Mouse (Mus musculus) kidney, postnatal 0 days (tissue): ENCODE data around the gene Ccdc86. TPM values are rescaled to one million over a fixed set of nuclear protein-coding genes. Genes with fewer than 3 reads are reported as not detected.

Experiments
- ATAC-seq: fragments of 200-750 bp; cut with Nextera tagmentation; replicated peaks from 2 replicates; pipeline ENCODE4 v1.8.0; 2017; ENCODE audit warnings: low read depth, moderate number of reproducible peaks, moderate TSS enrichment, moderate library complexity; ENCODE audit not compliant: low FRiP score
- DNase-seq: peaks from one replicate; pipeline ENCODE4 v3.0.0-alpha.2; 2016; ENCODE audit warnings: low spot score
- H3K27ac ChIP-seq: fragments of 300-500 bp; sonication (generic); 2 replicates; pipeline ENCODE4 v1.5.1; 2014; ENCODE audit warnings: mild to moderate bottlenecking
- H3K27me3 ChIP-seq: fragments of 300-500 bp; sonication (generic); 2 replicates; pipeline ENCODE4 v1.6.1; 2014; ENCODE audit warnings: low read length, mixed read lengths; ENCODE audit not compliant: insufficient read depth
- H3K36me3 ChIP-seq: fragments of 300-500 bp; sonication (generic); 2 replicates; pipeline ENCODE4 v1.6.1; 2014; ENCODE audit warnings: low read length, mixed read lengths; ENCODE audit not compliant: insufficient read depth
- H3K4me1 ChIP-seq: fragments of 300-500 bp; sonication (generic); replicated peaks from 2 replicates; pipeline ENCODE4 v1.6.1; 2014; ENCODE audit warnings: antibody characterized with exemption, low read length, mixed read lengths; ENCODE audit not compliant: insufficient read depth
- H3K4me2 ChIP-seq: fragments of 300-500 bp; sonication (generic); 2 replicates; pipeline ENCODE4 v1.6.1; 2014; ENCODE audit warnings: mild to moderate bottlenecking, low read length, moderate library complexity, mixed read lengths
- H3K4me3 ChIP-seq: fragments of 300-500 bp; sonication (generic); replicated peaks from 2 replicates; pipeline ENCODE4 v1.5.1; 2014; ENCODE audit warnings: low read depth, low read length
- H3K9ac ChIP-seq: fragments of 300-500 bp; sonication (generic); 2 replicates; pipeline ENCODE4 v1.6.1; 2014; ENCODE audit warnings: low read depth, low read length
- H3K9me3 ChIP-seq: fragments of 300-500 bp; sonication (generic); replicated peaks from 2 replicates; pipeline ENCODE4 v1.6.1; 2016; ENCODE audit warnings: low read length, inconsistent platforms, mixed read lengths
- CTCF ChIP-seq: IDR thresholded peaks from 2 replicates; pipeline ENCODE4 v1.5.1; 2016; ENCODE audit warnings: antibody characterized with exemption, low read depth, mild to moderate bottlenecking, moderate library complexity
- WGBS: fragments of 180-500 bp; shearing (Covaris S2); extraction: QIAGEN DNeasy Blood & Tissue Kit; methylation state at CpG from one replicate; pipeline ENCODE4 v1.1.7; 2014; 5-methylcytosine and 5-hydroxymethylcytosine counted together
- polyA plus RNA-seq: library from polyadenylated mRNA; unstranded; fragments of >200 nt; fragmentation: Nextera tagmentation; extraction: Ambion mirVana; gene quantifications from 2 replicates; pipeline ENCODE4 v1.2.1, GENCODE M21; 2015

Ccdc86 gene
- polyA plus RNA-seq, 1 experiment from 2014 or later: 22.9 TPM

DNA sequence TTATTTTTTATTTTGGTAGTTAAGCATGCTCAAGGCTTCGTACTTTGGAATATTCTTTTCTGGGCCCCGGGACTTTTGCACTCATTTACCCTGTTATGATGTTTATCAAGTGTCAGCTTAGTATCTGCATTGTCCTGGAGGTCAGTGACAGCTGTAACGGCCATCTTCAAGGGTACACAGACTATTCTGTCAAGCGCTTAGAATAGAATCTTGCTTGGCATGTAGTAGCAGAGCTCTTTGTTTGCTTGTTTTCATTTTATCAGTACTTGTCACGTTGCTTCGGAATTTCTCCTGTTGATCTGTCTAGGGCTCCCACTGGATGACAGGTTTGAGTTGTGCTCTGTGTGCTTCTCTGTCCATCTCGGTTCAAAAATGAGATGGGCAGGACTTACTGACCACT lies 52.2 kb downstream of the Ccdc86 start:
- Histone ChIP-seq H3K36me3 (peaks cover 33% of the 10 kb centered on the region), H3K4me3 (0 out of 2 replicates have a peak overlapping the region, but pooled peaks have one; percentile 80), H3K4me2 (peak overlapping the region; percentile 69), H3K27ac (no peak overlapping the region), H3K27me3 (no peaks in the 10 kb centered on the region), H3K4me1 (peaks cover 10% of the 10 kb centered on the region; the same call in 1 of the 2 replicates), H3K9ac (peak overlapping the region; percentile 91), H3K9me3 (no peaks in the 10 kb centered on the region)
- WGBS: 71% methylated on average over 7 of the region's 7 CpGs
- DNase-seq (no peak), ATAC-seq (no peak)
- TF ChIP-seq CTCF: no peak

- ATAC-seq (peak; percentile 4; the same call in 1 of the 2 replicates), DNase-seq (peak; percentile 52)
- no peak for TF ChIP-seq CTCF
- H3K27me3 ChIP-seq: no peaks in the 10 kb centered on the region
- H3K4me3 ChIP-seq: peak overlapping the region; percentile 80
- peaks cover 10% of the 10 kb centered on the region; the same call in 1 of the 2 replicates for H3K4me1 ChIP-seq
- peaks cover 24% of the 10 kb centered on the region for H3K36me3 ChIP-seq
- H3K9ac ChIP-seq: peak overlapping the region; percentile 91
- WGBS: under 1% methylated on average over 16 of the region's 16 CpGs
- H3K9me3 ChIP-seq: no peaks in the 10 kb centered on the region
- peak overlapping the region; percentile 69 for H3K4me2 ChIP-seq
- peak overlapping the region; percentile 92 for H3K27ac ChIP-seq
These were observed 53.4 kb downstream of the Ccdc86 start for GRCm38 (mm10) chr19:10895708-10896107.

GRCm38 (mm10) chr19:10895016-10895528 lies 54.0 kb downstream of the Ccdc86 start, which contains the start of gene Prpf19:
Gene Prpf19, plus strand, starts transcription at chr19:10895231.
- H3K27me3 ChIP-seq: no peaks in the 10 kb centered on the region
- peak within 1 kb of the TSS; percentile 92 for H3K27ac ChIP-seq
- peak within 1 kb of the TSS; percentile 80 for H3K4me3 ChIP-seq
- H3K4me1 ChIP-seq: peaks cover 10% of the 10 kb centered on the region; the same call in 1 of the 2 replicates
- 0% methylated on average over 43 of the region's 43 CpGs for WGBS
- peaks cover 18% of the 10 kb centered on the region; the same call in 1 of the 2 replicates for H3K36me3 ChIP-seq
- H3K9ac ChIP-seq: peak within 1 kb of the TSS; percentile 91
- H3K9me3 ChIP-seq: no peaks in the 10 kb centered on the region
- peak; percentile 27; the same call in 1 of the 2 replicates for TF ChIP-seq CTCF
- DNase-seq (peak; percentile 99), ATAC-seq (peak; percentile 90)
- H3K4me2 ChIP-seq: peak within 1 kb of the TSS; percentile 69

- 91% methylated on average over 3 of the region's 3 CpGs for WGBS
- H3K9ac ChIP-seq: no peak overlapping the region
- H3K27ac ChIP-seq: no peak overlapping the region
These were observed 56.9 kb downstream of the Ccdc86 start for GRCm38 (mm10) chr19:10892201-10892600.

More at GRCm38 (mm10) chr19:10892201-10892600, 56.9 kb downstream of the Ccdc86 start:
- no peaks in the 10 kb centered on the region for H3K27me3 ChIP-seq
- no peaks in the 10 kb centered on the region for H3K36me3 ChIP-seq
- no peak overlapping the region for H3K4me3 ChIP-seq
- TF ChIP-seq CTCF: no peak
- H3K4me2 ChIP-seq: no peak overlapping the region
- no peak for ATAC-seq
- DNase-seq: no peak
- peaks cover 10% of the 10 kb centered on the region; the same call in 1 of the 2 replicates for H3K4me1 ChIP-seq
- no peaks in the 10 kb centered on the region for H3K9me3 ChIP-seq

Other genes starting within 250 kb of the Ccdc86 start
- 0.11 and 0.23 TPM in 2 replicates for gene Cd5, start 210.3 kb downstream of the Ccdc86 start, polyA plus RNA-seq
- gene Cd6, start 119.2 kb downstream of the Ccdc86 start, polyA plus RNA-seq: 0.05 TPM in 1 of 2 replicates, not detected in the other
- 0.83 and 0.93 TPM in 2 replicates for gene Slc15a3, start 109.5 kb downstream of the Ccdc86 start, polyA plus RNA-seq
- 43.5 and 45.0 TPM in 2 replicates for gene Tmem132a, start 79.3 kb downstream of the Ccdc86 start, polyA plus RNA-seq
- gene Tmem109, start 67.3 kb downstream of the Ccdc86 start, polyA plus RNA-seq: 87.0 and 89.6 TPM in 2 replicates
- gene Prpf19, start 54.0 kb downstream of the Ccdc86 start, polyA plus RNA-seq: 30.6 and 35.2 TPM in 2 replicates
- gene Zp1, start 28.6 kb downstream of the Ccdc86 start, polyA plus RNA-seq: not detected in 2 replicates
- gene Ptgdr2, start 12.1 kb downstream of the Ccdc86 start, polyA plus RNA-seq: not detected in 2 replicates
- 0.22 and 0.45 TPM in 2 replicates for gene Ms4a10, start 25.4 kb upstream of the Ccdc86 start, polyA plus RNA-seq
- not detected in 2 replicates for gene Ms4a15, start 44.0 kb upstream of the Ccdc86 start, polyA plus RNA-seq
- not detected in 2 replicates for gene Ms4a18, start 68.8 kb upstream of the Ccdc86 start, polyA plus RNA-seq
- gene Ms4a8a, start 131.8 kb upstream of the Ccdc86 start, polyA plus RNA-seq: not detected in 2 replicates
- gene 1700017D01Rik, start 181.6 kb upstream of the Ccdc86 start, polyA plus RNA-seq: not detected in 2 replicates
- gene 1700025F22Rik, start 216.1 kb upstream of the Ccdc86 start, polyA plus RNA-seq: not detected in 2 replicates
- not detected in 2 replicates for gene Ms4a13, start 247.5 kb upstream of the Ccdc86 start, polyA plus RNA-seq